Mouse (Mus musculus) kidney, embryonic 14.5 days (tissue): ENCODE measurements around the gene Raph1. TPM values are rescaled to one million over a fixed set of nuclear protein-coding genes. Genes with fewer than 3 reads are reported as not detected.

Source experiments
- ATAC-seq: fragments of 200-750 bp; cut with Nextera tagmentation; 2 replicates; pipeline ENCODE4 v1.8.0; 2017; ENCODE audit warnings: moderate number of reproducible peaks, mild to moderate bottlenecking, moderate TSS enrichment, moderate library complexity; ENCODE audit not compliant: low FRiP score, low TSS enrichment
- H3K27ac ChIP-seq: fragments of 300-500 bp; sonication (generic); 2 replicates; pipeline ENCODE4 v1.5.1; 2014; ENCODE audit warnings: low read depth, mild to moderate bottlenecking, low read length, moderate library complexity, mixed read lengths
- H3K27me3 ChIP-seq: fragments of 300-500 bp; sonication (generic); 2 replicates; pipeline ENCODE4 v1.6.1; 2014; ENCODE audit warnings: mild to moderate bottlenecking, low read length; ENCODE audit not compliant: control insufficient read depth, insufficient read depth
- H3K36me3 ChIP-seq: fragments of 300-500 bp; sonication (generic); 2 replicates; pipeline ENCODE4 v1.6.1; 2014; ENCODE audit warnings: low read length, mixed read lengths; ENCODE audit not compliant: control insufficient read depth, insufficient read depth
- H3K4me1 ChIP-seq: fragments of 300-500 bp; sonication (generic); 2 replicates; pipeline ENCODE4 v1.6.1; 2014; ENCODE audit warnings: low read length, mixed read lengths; ENCODE audit not compliant: control insufficient read depth, insufficient read depth
- H3K4me2 ChIP-seq: fragments of 300-500 bp; sonication (generic); replicated peaks from 2 replicates; pipeline ENCODE4 v1.6.1; 2014; ENCODE audit warnings: low read depth, mild to moderate bottlenecking, low read length
- H3K4me3 ChIP-seq: fragments of 300-500 bp; sonication (generic); 2 replicates; pipeline ENCODE4 v1.5.1; 2014; ENCODE audit warnings: mild to moderate bottlenecking, low read length
- H3K9ac ChIP-seq: fragments of 300-500 bp; sonication (generic); 2 replicates; pipeline ENCODE4 v1.6.1; 2014; ENCODE audit warnings: low read depth, mild to moderate bottlenecking, low read length, moderate library complexity
- H3K9me3 ChIP-seq: fragments of 300-500 bp; sonication (generic); 2 replicates; pipeline ENCODE4 v1.6.1; 2016; ENCODE audit warnings: low read length; ENCODE audit not compliant: control insufficient read depth
- WGBS: fragments of 180-500 bp; shearing (Covaris S2); extraction: QIAGEN DNeasy Blood & Tissue Kit; methylation state at CpG from one replicate; pipeline ENCODE4 v1.1.7; 2014; 5-methylcytosine and 5-hydroxymethylcytosine counted together
- polyA plus RNA-seq: library from polyadenylated mRNA; unstranded; fragments of >200 nt; fragmentation: Nextera tagmentation; extraction: Ambion mirVana; gene quantifications from 2 replicates; pipeline ENCODE4 v1.2.1, GENCODE M21; 2014

The Raph1 gene
- polyA plus RNA-seq, 1 experiment from 2014 or later: 45.1 TPM

DNA sequence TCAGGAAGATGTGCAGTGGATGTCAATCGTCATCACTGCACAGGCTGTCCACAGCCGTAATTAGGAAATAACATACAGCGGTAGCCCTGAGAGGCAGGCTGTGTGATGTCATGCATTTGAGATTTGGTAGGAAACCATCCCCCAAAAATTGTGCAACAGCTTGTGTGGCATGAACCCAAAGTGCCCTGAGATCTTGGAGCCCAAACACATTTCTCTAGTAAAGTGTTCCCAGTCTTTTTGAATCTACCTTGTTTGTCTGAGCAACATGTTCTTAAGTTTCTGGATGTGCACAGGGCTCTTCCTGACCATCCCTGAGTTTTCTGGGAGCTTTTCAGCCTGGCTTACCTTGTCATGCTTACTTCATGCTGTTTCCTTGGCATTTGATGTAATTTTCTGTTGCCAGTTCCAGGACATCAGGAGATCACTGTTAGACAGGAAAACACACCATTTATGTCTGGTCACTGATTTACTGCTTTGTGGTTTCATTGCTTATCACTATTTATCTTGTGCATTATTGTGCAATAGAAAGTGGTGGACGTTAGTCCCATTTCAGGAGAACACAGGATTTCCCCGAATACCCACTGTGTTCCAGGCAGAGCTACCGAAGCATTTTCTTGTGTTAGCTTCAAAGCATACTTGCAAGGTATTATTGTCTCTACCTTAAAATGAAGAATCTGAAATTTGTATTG is 32.3 kb upstream of the Raph1 start:
- Histone ChIP-seq H3K4me2 (no peak overlapping the region), H3K27ac (no peak overlapping the region), H3K9me3 (no peaks in the 10 kb centered on the region), H3K36me3 (no peaks in the 10 kb centered on the region), H3K9ac (no peak overlapping the region), H3K4me3 (no peak overlapping the region), H3K4me1 (no peaks in the 10 kb centered on the region), H3K27me3 (no peaks in the 10 kb centered on the region)
- no peak for ATAC-seq
- WGBS: 85% methylated on average over 6 of the region's 6 CpGs

DNA sequence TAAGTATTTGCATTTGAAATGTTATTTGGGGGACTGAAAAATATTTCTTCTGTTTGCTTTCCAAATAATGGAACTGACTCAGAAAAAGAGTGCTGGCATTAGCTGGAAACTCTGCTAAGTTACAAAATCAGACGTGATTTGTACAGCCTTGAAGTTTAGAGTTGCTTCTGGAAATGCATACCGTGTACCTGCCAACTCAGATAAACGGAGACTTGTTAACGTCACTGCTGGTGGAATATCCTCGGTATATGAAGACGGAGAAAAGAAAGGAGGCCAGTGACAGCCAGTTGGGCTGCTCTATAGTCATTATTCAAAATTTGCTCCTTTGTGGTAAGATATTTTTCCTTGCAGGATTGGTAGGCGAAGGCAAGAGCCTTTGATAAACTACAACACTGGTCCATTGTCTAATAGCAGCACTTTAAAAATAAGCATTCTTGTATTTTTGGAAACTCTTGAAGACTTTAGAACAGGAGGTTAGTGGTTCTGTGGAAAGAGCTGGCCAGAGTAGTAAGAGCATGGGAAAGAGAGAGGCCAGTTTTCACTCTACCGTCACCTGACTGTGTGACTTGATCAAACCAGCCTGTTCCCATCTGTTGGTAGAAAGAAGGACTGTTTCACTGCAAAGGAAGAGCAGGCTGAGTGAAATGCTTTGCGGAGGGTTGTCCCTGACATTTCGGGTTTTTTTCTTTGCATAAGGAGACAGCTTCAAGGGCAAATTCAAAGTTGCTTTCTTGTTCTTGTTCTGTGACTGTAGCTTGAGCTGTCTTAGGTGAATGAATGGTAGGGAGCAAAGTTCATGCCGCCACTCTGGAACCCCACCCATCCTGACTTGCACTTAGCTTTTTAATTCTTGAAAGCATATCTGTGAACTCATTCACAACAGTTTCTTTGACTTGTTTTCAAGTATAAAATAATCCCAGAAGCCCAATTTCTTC is 29.7 kb upstream of the Raph1 start:
- H3K36me3 ChIP-seq: no peaks in the 10 kb centered on the region
- no peak overlapping the region for H3K27ac ChIP-seq
- H3K27me3 ChIP-seq: no peaks in the 10 kb centered on the region
- no peak overlapping the region for H3K4me3 ChIP-seq
- WGBS: 87% methylated on average over 11 of the region's 11 CpGs
- no peak for ATAC-seq
- H3K4me2 ChIP-seq: no peak overlapping the region
- no peak overlapping the region for H3K9ac ChIP-seq
- H3K4me1 ChIP-seq: no peaks in the 10 kb centered on the region
- H3K9me3 ChIP-seq: no peaks in the 10 kb centered on the region

DNA sequence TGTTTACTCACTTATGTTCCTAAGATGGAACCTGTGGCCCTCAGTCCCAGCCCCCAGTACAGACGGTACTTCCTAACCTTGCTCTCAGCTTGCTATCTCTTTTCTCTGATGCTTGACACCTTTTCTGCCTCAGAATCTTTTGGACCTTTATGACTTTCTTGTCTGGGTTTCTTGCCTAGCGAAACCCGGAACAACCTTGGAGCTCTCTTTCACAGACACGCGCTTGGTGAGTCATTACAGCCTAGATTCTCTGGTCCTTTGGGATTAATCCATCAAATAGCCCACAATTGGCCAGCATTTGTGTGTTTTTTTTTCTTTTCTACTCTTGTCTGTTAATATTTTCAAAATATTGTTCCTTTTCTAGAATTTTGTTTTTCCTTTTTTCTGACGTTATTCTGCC is 26.2 kb upstream of the Raph1 start:
- Histone ChIP-seq H3K27me3 (no peaks in the 10 kb centered on the region), H3K4me1 (no peaks in the 10 kb centered on the region), H3K4me3 (no peak overlapping the region), H3K9me3 (no peaks in the 10 kb centered on the region), H3K9ac (no peak overlapping the region), H3K27ac (no peak overlapping the region), H3K4me2 (no peak overlapping the region), H3K36me3 (no peaks in the 10 kb centered on the region)
- no peak for ATAC-seq
- 93% methylated on average over 6 of the region's 6 CpGs for WGBS

DNA sequence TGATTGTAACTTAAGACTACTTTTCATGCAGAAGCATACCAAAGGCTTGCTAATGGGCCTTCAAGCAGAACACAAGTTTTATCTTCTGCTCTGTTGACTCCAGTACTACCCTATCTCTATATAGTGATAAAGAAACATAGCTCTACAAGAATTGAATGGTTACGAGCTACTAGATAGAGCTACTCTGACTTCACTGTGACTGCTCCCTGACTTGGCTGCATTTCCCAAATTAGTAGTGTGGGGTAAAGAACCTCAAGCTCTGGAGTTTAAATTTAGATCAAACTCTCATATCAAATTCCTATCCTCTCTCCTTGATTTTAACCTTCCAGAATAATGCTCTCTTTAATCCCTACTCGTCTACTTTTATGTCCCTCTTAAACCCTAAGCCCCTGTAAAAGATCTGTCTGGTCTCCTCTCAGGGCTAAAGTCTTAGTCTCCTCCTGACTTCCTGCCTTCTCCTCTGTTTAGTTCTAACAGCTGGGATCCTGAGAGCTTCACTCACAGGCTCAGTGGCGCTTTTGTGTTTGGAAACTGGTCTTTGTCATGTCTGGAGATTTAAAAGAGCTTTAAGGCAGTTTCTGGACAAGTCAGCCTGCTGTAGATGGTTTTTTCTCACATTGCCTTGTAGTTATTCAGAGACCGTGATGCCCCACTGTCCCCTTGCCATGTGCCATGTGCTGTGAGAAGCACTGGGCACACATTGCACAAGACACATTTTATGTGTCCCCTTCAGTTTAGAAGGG is 22.2 kb upstream of the Raph1 start:
- no peak for ATAC-seq
- Histone ChIP-seq H3K4me3 (no peak overlapping the region), H3K27me3 (no peaks in the 10 kb centered on the region), H3K9ac (no peak overlapping the region), H3K9me3 (peaks cover 4% of the 10 kb centered on the region; the same call in 1 of the 2 replicates), H3K27ac (no peak overlapping the region), H3K4me1 (no peaks in the 10 kb centered on the region), H3K4me2 (no peak overlapping the region), H3K36me3 (no peaks in the 10 kb centered on the region)
- WGBS: 67% methylated on average over 4 of the region's 4 CpGs

DNA sequence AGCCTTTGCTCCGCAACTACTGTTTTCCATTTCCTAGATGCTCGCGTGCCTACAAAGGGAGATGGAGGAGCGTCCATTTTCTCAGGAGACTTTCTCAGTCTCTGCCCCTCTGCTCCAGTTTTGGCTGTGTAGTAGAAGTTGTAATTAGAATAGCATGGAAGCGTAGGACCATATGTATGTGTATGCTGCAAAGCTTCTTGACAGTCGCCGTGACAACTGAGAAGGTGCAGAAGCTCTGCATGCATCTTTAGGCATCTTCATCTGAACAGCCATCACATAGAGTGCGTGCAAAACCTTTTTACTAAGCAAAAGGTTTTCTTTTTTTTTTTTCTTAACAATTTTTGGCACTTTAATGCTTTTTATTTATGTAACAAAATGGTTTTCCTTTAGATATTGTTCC is 14.1 kb upstream of the Raph1 start:
- H3K9ac ChIP-seq: no peak overlapping the region
- WGBS: 90% methylated on average over 8 of the region's 8 CpGs
- no peak overlapping the region for H3K27ac ChIP-seq
- no peak overlapping the region for H3K4me3 ChIP-seq
- peaks cover 4% of the 10 kb centered on the region; the same call in 1 of the 2 replicates for H3K9me3 ChIP-seq
- no peaks in the 10 kb centered on the region for H3K36me3 ChIP-seq
- no peak overlapping the region for H3K4me2 ChIP-seq
- no peaks in the 10 kb centered on the region for H3K4me1 ChIP-seq
- H3K27me3 ChIP-seq: no peaks in the 10 kb centered on the region
- no peak for ATAC-seq

DNA sequence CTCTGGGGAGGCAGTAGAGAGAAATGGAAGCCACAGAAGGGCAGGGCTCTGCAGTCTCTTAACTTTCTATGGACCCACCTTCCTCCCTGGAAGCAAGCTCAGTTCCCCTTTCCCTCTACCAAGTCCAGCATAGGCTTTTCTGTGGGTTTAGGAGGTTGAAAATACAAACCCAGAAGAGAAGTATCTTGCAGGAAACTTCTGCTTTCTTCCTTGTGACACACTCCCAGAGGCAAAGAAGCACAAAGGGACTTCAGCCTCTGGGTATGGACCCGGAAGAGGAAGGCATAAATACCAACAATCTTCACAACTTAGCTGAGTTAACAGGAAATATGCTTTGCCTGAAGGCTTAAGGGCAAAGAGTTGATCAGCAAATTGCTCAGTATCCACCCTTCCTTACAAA is 13.0 kb upstream of the Raph1 start:
- no peaks in the 10 kb centered on the region for H3K9me3 ChIP-seq
- H3K4me2 ChIP-seq: no peak overlapping the region
- 53% methylated on average over 1 of the region's 1 CpGs for WGBS
- H3K4me1 ChIP-seq: no peaks in the 10 kb centered on the region
- H3K9ac ChIP-seq: no peak overlapping the region
- no peaks in the 10 kb centered on the region for H3K36me3 ChIP-seq
- no peak for ATAC-seq
- H3K27me3 ChIP-seq: no peaks in the 10 kb centered on the region
- no peak overlapping the region for H3K4me3 ChIP-seq
- no peak overlapping the region for H3K27ac ChIP-seq

DNA sequence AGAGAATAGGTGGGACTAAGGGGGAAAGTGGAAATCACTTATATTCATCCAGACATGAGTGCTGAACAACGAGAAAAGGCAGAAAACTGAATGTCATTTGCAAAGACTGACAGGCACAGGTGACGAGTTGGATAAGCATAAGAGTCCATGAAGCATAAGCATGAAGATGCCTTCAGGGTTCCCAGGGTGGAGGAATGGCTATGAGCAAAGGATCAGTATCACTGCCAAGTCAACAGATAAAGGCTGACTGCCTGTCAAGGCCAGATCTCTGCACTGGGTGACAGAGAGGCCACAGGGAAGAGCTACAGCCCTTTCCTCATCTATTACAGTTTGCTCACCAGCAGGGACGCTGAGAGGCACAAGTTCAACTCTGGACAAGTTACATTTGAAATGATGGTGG is 5.8 kb upstream of the Raph1 start:
- ATAC-seq: no peak
- H3K4me2 ChIP-seq: no peak overlapping the region
- no peak overlapping the region for H3K27ac ChIP-seq
- H3K9ac ChIP-seq: no peak overlapping the region
- no peaks in the 10 kb centered on the region for H3K27me3 ChIP-seq
- no peaks in the 10 kb centered on the region for H3K4me1 ChIP-seq
- H3K4me3 ChIP-seq: no peak overlapping the region
- 76% methylated on average over 3 of the region's 3 CpGs for WGBS
- no peaks in the 10 kb centered on the region for H3K36me3 ChIP-seq
- H3K9me3 ChIP-seq: no peaks in the 10 kb centered on the region

DNA sequence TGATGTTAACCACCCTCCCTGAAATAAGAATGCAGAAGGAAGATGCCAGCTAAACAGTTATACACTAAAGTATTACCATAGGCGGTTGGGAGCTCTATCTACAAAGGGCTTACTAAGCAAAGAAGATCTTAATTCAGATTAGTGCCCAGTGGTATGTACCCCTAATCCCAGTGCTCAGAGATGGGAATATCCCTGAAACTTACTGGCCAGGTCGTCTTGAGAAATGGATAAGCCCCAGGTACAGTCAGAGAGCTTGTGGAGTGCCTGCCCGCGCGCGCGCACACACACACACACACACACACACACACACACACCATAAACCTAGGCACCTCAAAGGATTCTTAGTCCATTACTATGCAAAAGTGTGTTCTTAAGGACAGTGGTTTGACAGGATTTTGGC is 2.8 kb upstream of the Raph1 start:
- Histone ChIP-seq H3K9me3 (no peaks in the 10 kb centered on the region), H3K4me1 (peaks cover 8% of the 10 kb centered on the region), H3K9ac (no peak overlapping the region), H3K36me3 (no peaks in the 10 kb centered on the region), H3K4me2 (no peak overlapping the region), H3K27me3 (no peaks in the 10 kb centered on the region), H3K27ac (no peak overlapping the region), H3K4me3 (no peak overlapping the region)
- no peak for ATAC-seq
- 92% methylated on average over 7 of the region's 7 CpGs for WGBS
